In genomic region chr10:8772464-8773209, GRCm38 (mm10) we compare ENCODE assay signal across 9 mouse cellular contexts.
A peak's percentile ranks its signal among the peaks of the same experiment; 100 is the strongest.
DNase-seq lines count a peak whose midpoint lies in the region; ATAC-seq and TF ChIP-seq lines count a peak whose summit lies in the region.
"Had no signal": no experiment of that assay in that cellular context is flagged by ENCODE, and none has a peak within 500 bp of the region (broad histone marks: within the 10 kb centered on the region; RNA-seq: fewer than 3 reads in every experiment).

No protein-coding gene starts in this region.

- H3K9ac ChIP-seq in lung, embryonic 15.5 days: no peak overlapping the region
- no peak overlapping the region for H3K9ac ChIP-seq in midbrain, postnatal 0 days (replicated peaks; ENCODE audit: low read length, poor library complexity, severe bottlenecking)
- no peak overlapping the region for H3K9ac ChIP-seq in forebrain, embryonic 12.5 days

- peak; percentile 80 for DNase-seq in adrenal gland, postnatal 10 days
- peak; percentile 57 to 65 for DNase-seq in gastrocnemius, adult 8-10 months (ENCODE audit: low spot score in 2 of 2)
- DNase-seq in midbrain, postnatal 0 days (ENCODE audit: low spot score): no peak
- DNase-seq in spleen, postnatal 10 days (ENCODE audit: low spot score in 2 of 2): no peak
- no peak for DNase-seq in frontal cortex, postnatal 36 days (ENCODE audit: low spot score in 2 of 2)

- peak; percentile 25 to 32; a peak in 2 of 4 replicates for ATAC-seq in hematopoietic stem cell, adult 5-6 weeks (replicated peaks in 1 of 2; ENCODE audit: insufficient read depth in 1 of 2, low FRiP score in 2 of 2, low TSS enrichment in 1 of 2, low read depth in 1 of 2, poor library complexity in 2 of 2, severe bottlenecking in 2 of 2)
- ATAC-seq in lung, embryonic 15.5 days (ENCODE audit: borderline replicate concordance, extremely low read depth, low FRiP score, low TSS enrichment): peak; percentile 43; the same call in 1 of the 2 replicates
- no peak for ATAC-seq in midbrain, postnatal 0 days (ENCODE audit: low FRiP score)
- no peak for ATAC-seq in forebrain, embryonic 12.5 days (ENCODE audit: low FRiP score)

- 63% methylated on average over 4 of the region's 4 CpGs for WGBS in lung, embryonic 15.5 days
- WGBS in midbrain, postnatal 0 days: 87% methylated on average over 4 of the region's 4 CpGs
- WGBS in forebrain, embryonic 12.5 days: 89% methylated on average over 4 of the region's 4 CpGs

- peaks cover 14% of the 10 kb centered on the region; the same call in 1 of the 2 replicates for H3K36me3 ChIP-seq in lung, embryonic 15.5 days
- H3K36me3 ChIP-seq in midbrain, postnatal 0 days (ENCODE audit: insufficient read depth, low read length): no peaks in the 10 kb centered on the region
- peaks cover 9% of the 10 kb centered on the region; the same call in 1 of the 2 replicates for H3K36me3 ChIP-seq in forebrain, embryonic 12.5 days (replicated peaks)

- H3K27me3 ChIP-seq in lung, embryonic 15.5 days: no peaks in the 10 kb centered on the region
- no peaks in the 10 kb centered on the region for H3K27me3 ChIP-seq in midbrain, postnatal 0 days (ENCODE audit: insufficient read depth, low read length)
- no peaks in the 10 kb centered on the region for H3K27me3 ChIP-seq in forebrain, embryonic 12.5 days
- H3K27me3 ChIP-seq: megakaryocyte, embryonic 14.5 days had no signal

- peaks cover 10% of the 10 kb centered on the region for H3K4me1 ChIP-seq in lung, embryonic 15.5 days
- no peaks in the 10 kb centered on the region for H3K4me1 ChIP-seq in midbrain, postnatal 0 days (ENCODE audit: insufficient read depth, low read length)
- H3K4me1 ChIP-seq in forebrain, embryonic 12.5 days: no peaks in the 10 kb centered on the region
- H3K4me1 ChIP-seq: megakaryocyte, embryonic 14.5 days had no signal

- H3K9me3 ChIP-seq in lung, embryonic 15.5 days: no peaks in the 10 kb centered on the region
- H3K9me3 ChIP-seq in midbrain, postnatal 0 days (ENCODE audit: low read length): no peaks in the 10 kb centered on the region
- H3K9me3 ChIP-seq in forebrain, embryonic 12.5 days: 0 out of 2 replicates have a peak, but pooled peaks cover 3% of the 10 kb centered on the region

- H3K4me2 ChIP-seq in lung, embryonic 15.5 days: no peak overlapping the region
- no peak overlapping the region for H3K4me2 ChIP-seq in midbrain, postnatal 0 days (ENCODE audit: low read depth, low read length, poor library complexity, severe bottlenecking)
- H3K4me2 ChIP-seq in forebrain, embryonic 12.5 days: no peak overlapping the region

- no peak overlapping the region for H3K27ac ChIP-seq in lung, embryonic 15.5 days
- no peak overlapping the region for H3K27ac ChIP-seq in midbrain, postnatal 0 days (ENCODE audit: low read depth, low read length)
- no peak overlapping the region for H3K27ac ChIP-seq in forebrain, embryonic 12.5 days

- no peak overlapping the region for H3K4me3 ChIP-seq in lung, embryonic 15.5 days
- H3K4me3 ChIP-seq in midbrain, postnatal 0 days (ENCODE audit: low read depth, low read length): no peak overlapping the region
- no peak overlapping the region for H3K4me3 ChIP-seq in forebrain, embryonic 12.5 days (replicated peaks)
- H3K4me3 ChIP-seq: megakaryocyte, embryonic 14.5 days had no signal

- no peak for TF ChIP-seq CTCF in midbrain, postnatal 0 days (IDR thresholded peaks at IDR 0.05)

Comparison
In these comparisons a context has a peak if more than half of its experiments do, and no peak if none do; other contexts are left out.
1. DNase-seq: peak in adrenal gland, postnatal 10 days (single experiment) and gastrocnemius, adult 8-10 months (2 of 2); none in midbrain, postnatal 0 days (single experiment), spleen, postnatal 10 days (0 of 2) and frontal cortex, postnatal 36 days (0 of 2).
2. ATAC-seq: peak in hematopoietic stem cell, adult 5-6 weeks (2 of 2) and lung, embryonic 15.5 days (single experiment); none in midbrain, postnatal 0 days (single experiment) and forebrain, embryonic 12.5 days (single experiment).